Mouse (Mus musculus): ENCODE results near the gene Cspg4. TPM values are rescaled to one million over a fixed set of nuclear protein-coding genes. Genes with fewer than 3 reads are reported as not detected.
A peak's percentile ranks its signal among the peaks of the same experiment; 100 is the strongest.
"Not testable (repeated sequence)": the region's sequence is repeated elsewhere in the genome, so short reads cannot be mapped to it uniquely, and the experiment has no call there.

The Cspg4 gene
- total RNA-seq, 2 experiments from 2014 or later = not detected

DNA sequence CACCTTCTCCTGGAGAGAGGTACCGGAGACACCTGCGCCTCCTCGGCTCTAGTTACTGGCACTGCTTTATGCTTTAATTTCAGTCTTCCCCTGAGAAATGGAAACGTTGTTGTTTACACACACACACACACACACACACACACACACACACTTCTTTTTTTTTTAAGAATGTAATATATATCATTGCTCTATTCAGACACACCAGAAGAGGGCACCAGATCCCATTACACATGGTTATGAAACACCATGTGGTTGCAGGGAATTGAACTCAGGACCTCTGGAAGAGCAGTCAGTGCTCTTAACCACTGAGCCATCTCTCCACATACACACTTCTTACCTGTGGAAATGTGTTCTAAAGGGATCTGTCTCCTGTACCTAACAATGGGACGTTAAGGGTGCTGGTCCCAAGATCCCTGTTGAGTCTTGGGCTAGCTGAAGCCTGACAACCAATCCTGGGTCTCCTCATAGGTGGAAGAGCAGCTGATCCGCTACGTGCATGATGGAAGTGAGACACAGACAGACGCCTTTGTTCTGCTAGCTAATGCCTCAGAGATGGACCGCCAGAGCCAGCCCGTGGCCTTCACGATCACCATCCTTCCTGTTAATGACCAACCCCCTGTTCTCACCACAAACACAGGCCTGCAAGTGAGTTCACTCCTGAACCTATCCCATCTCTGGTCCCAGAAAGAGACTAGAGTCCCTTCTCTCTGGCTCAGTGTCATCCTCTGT lies 25.9 kb downstream of the Cspg4 start:
- no peak for ATAC-seq (ENCODE audit: poor library complexity, severe bottlenecking)

DNA sequence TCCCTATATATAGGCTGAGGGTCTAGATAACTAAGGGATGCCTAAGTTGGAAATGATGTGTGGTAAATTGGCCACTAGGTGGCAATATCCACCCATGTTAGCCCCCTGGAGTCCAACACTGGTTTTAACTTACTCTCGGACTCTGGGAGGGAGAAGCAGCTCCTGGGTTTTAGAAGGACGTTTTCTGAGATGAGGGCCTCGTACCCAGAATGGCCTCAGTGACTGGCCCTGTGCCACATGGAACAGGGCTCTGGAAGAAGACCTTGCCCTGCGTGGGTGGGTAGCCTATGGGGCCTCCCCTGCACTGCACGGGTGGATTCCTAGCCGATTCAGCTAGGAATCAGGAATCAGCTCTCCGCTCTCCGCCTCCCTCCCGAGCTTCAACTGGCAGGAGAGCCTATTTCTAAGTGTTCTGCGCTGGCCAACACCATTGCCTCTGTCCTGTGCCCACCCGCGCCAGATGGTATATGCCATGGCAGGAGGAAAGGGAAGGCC lies 26.7 kb downstream of the Cspg4 start:
- peak; percentile 70 for ATAC-seq (ENCODE audit: poor library complexity, severe bottlenecking)

GRCm38 (mm10) chr9:56892111-56892510 lies 27.3 kb downstream of the Cspg4 start:
- no peak for ATAC-seq (ENCODE audit: poor library complexity, severe bottlenecking)

DNA sequence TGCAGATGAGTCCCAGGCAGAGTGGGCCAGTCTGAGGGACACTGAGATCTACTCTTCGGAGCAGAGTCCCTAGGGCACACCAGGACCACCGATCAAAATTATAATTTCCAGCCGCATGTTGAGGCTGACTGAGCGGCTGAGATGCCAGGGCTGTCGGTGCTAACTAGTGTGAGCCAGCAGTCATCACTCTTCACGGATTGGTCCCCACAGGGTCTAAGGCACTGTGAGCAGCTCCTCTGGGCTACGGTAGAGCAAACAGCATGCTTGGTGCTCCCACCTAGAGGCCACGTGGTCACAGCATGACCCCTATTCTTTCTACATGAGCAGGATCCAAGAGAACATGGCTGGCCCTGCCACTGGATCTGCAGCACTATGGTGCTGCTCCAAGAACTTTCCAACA lies 28.5 kb downstream of the Cspg4 start:
- ATAC-seq (ENCODE audit: poor library complexity, severe bottlenecking) = no peak

DNA sequence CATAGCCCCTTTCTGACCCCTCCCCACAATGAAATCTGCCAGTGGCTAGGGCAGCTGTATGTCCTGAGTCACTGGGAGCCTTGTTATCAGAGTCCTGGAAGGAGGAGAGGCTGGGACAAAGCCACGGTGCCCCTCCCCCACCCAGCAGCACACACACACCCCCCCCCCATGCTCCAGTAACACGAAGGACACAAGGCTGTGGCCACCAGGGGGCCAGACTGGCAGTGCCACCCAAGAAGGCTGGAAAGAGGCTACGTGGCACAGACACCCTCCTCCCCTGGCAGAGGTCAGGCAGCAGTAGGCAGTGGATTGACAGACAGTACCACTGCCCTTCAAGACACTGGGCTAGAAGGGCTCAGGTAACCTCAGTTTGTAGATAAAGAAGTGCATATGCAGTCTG lies 29.2 kb downstream of the Cspg4 start:
- ATAC-seq (ENCODE audit: poor library complexity, severe bottlenecking) = no peak

GRCm38 (mm10) chr9:56896779-56897178 lies 31.9 kb downstream of the Cspg4 start:
- ATAC-seq (ENCODE audit: poor library complexity, severe bottlenecking) = no peak

GRCm38 (mm10) chr9:56899409-56899808 lies 34.6 kb downstream of the Cspg4 start:
- ATAC-seq (ENCODE audit: poor library complexity, severe bottlenecking) = no peak

GRCm38 (mm10) chr9:56900060-56900459 lies 35.2 kb downstream of the Cspg4 start:
- ATAC-seq (ENCODE audit: poor library complexity, severe bottlenecking) = no peak

DNA sequence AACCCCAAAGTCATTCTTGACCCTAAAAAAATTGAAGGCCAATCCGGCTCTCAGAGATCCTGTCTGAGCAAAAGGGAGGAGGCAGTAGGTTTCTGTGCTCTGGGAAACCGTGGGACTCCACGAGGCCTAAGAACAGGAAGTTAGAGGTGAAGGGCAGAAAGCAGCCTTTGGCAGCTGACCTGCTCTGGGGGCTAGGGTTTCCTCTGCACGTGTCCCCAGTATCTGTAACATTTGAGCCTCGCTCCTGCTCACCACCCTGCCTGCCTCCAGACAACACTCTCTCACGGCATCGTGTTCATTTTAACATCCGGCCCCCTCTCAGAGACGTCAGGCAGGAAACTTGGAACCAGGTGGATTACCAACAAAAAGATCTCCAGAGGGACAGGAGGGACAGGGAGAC lies 35.7 kb downstream of the Cspg4 start:
- no peak for ATAC-seq (ENCODE audit: poor library complexity, severe bottlenecking)

DNA sequence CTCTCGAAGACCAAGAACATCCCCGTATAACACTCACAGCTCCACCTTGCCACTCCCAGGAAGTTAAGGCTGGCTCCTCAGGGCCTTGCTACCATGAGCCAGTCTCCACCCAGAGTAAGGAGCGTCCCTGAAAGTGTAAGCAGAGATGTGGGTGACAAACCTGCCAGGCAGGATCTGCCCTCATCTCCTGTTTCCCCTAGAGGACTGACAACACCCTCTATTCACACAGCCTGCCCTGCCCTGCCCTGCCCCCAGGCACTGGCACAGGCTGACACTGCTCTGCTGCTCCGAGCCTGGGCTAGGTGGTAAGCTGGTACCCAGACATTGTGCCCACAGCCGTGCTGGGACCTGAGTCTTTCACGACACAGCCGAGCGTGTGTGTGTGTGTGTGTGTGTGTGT lies 36.4 kb downstream of the Cspg4 start:
- ATAC-seq (ENCODE audit: poor library complexity, severe bottlenecking) = no peak

- ATAC-seq (ENCODE audit: poor library complexity, severe bottlenecking) = no peak
Observed at GRCm38 (mm10) chr9:56903662-56904061, 38.8 kb downstream of the Cspg4 start.

DNA sequence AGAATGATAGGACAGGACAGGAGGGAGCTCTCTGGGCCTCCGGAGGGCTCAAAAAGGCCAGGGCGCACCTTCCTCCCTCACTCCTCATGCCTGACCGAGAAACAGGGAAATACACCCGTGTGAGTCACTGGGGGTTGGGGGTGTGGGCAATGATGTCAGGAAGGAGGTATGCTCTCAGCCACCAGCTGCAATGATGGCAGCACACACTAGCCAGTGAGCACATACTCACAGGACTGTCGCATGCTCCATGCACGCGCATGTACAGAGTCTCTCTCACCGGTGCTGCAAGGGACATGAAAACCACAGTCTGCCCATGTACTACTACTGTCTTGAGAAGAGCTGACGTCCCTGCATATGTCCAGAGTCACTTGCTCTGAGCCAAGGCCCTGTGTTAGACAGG lies 42.7 kb downstream of the Cspg4 start:
- ATAC-seq (ENCODE audit: poor library complexity, severe bottlenecking) = no peak

DNA sequence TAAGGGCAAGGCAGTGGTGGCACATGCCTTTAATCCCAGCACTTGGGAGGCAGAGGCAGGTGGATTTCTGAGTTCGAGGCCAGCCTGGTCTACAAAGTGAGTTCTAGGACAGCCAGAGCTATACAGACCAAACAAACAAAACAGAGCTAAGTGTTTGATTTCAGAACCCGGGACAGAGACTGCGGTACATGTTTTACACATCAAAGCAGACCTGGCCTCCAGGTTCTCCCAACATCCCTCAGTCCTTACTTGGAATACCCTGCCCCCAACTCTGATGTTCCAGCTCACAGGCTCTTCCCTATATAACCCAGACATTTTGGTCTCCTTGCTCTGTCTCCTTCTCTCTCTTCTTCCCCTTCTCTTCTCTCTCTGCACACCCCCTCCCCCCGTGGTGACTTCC lies 45.2 kb downstream of the Cspg4 start:
- ATAC-seq (ENCODE audit: poor library complexity, severe bottlenecking) = not testable (repeated sequence)

- ATAC-seq (ENCODE audit: poor library complexity, severe bottlenecking) = no peak
Observed at GRCm38 (mm10) chr9:56911017-56911416, 46.2 kb downstream of the Cspg4 start.

GRCm38 (mm10) chr9:56913991-56914390 lies 49.2 kb downstream of the Cspg4 start:
- no peak for ATAC-seq (ENCODE audit: poor library complexity, severe bottlenecking)

- ATAC-seq (ENCODE audit: poor library complexity, severe bottlenecking) = no peak
Observed at GRCm38 (mm10) chr9:56915116-56915515, 50.3 kb downstream of the Cspg4 start.

GRCm38 (mm10) chr9:56915695-56916410 lies 51.0 kb downstream of the Cspg4 start:
- no peak for ATAC-seq (ENCODE audit: poor library complexity, severe bottlenecking)

GRCm38 (mm10) chr9:56917131-56917530 lies 52.3 kb downstream of the Cspg4 start:
- ATAC-seq (ENCODE audit: poor library complexity, severe bottlenecking) = no peak

DNA sequence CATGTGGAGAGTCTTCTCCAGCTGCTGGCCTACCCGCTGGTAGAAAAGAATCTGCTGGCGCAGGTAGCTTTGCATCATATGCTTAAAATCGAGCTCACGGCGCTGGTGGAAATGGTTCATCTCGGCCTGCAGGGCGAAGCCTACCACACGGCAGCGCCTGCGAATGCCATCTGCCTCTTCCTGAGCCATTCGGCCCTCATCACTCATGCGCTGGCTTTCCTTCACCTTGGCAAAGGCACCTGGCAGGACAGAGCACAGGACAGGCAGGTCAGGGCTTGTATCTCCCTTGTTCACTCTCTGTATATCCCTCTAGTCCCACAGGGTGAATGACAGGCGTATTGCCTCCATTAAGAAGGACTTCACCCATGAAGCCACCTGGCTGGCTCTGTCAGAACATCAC lies 53.6 kb downstream of the Cspg4 start:
- ATAC-seq (ENCODE audit: poor library complexity, severe bottlenecking) = no peak

- no peak for ATAC-seq (ENCODE audit: poor library complexity, severe bottlenecking)
Observed at GRCm38 (mm10) chr9:56922746-56923145, 57.9 kb downstream of the Cspg4 start.

GRCm38 (mm10) chr9:56923841-56924650 lies 59.2 kb downstream of the Cspg4 start:
- ATAC-seq (ENCODE audit: poor library complexity, severe bottlenecking) = no peak

GRCm38 (mm10) chr9:56924651-56925027 lies 59.8 kb downstream of the Cspg4 start:
- no peak for ATAC-seq (ENCODE audit: poor library complexity, severe bottlenecking)
